Mouse (Mus musculus) liver, embryonic 14.5 days (tissue): ENCODE results near the gene Adamts7. TPM values are rescaled to one million over a fixed set of nuclear protein-coding genes. Genes with fewer than 3 reads are reported as not detected.

Experiments
- ATAC-seq: fragments of 200-750 bp; cut with Nextera tagmentation; 2 replicates; pipeline ENCODE4 v1.8.0; 2017; ENCODE audit warnings: moderate number of reproducible peaks, mild to moderate bottlenecking, moderate library complexity; ENCODE audit not compliant: insufficient read depth
- DNase-seq, 3 experiments: peaks; one replicate each; pipeline ENCODE4 v3.0.0-alpha.2; 2012 to 2013; ENCODE audit warnings: low read depth in 3 of 3, low spot score in 3 of 3
- H3K27ac ChIP-seq: fragments of 300-500 bp; sonication (generic); 2 replicates; pipeline ENCODE4 v1.5.1; 2014; ENCODE audit warnings: moderate library complexity, mild to moderate bottlenecking, control low read depth, inconsistent platforms
- H3K27me3 ChIP-seq: fragments of 300-500 bp; sonication (generic); 2 replicates; pipeline ENCODE4 v1.6.1; 2014; ENCODE audit warnings: mild to moderate bottlenecking, low read length, moderate library complexity; ENCODE audit not compliant: control insufficient read depth, insufficient read depth
- H3K36me3 ChIP-seq: fragments of 300-500 bp; sonication (generic); replicated peaks from 2 replicates; pipeline ENCODE4 v1.6.1; 2014; ENCODE audit warnings: low read depth; ENCODE audit not compliant: control insufficient read depth, insufficient read depth
- H3K4me1 ChIP-seq, 2 experiments: fragments of 200-500 bp in 1 of 2; fragments of 300-500 bp in 1 of 2; sonication (generic) in 1 of 2; replicated peaks; 2 replicates each; pipeline ENCODE4 v1.6.1; 2012 to 2014; ENCODE audit warnings: antibody characterized with exemption in 1 of 2, inconsistent platforms in 1 of 2, low read length in 1 of 2; ENCODE audit not compliant: control insufficient read depth in 2 of 2, insufficient read depth in 2 of 2
- H3K4me2 ChIP-seq: fragments of 300-500 bp; sonication (generic); 2 replicates; pipeline ENCODE4 v1.6.1; 2014; ENCODE audit warnings: low read depth, mild to moderate bottlenecking, control low read depth, moderate library complexity
- H3K4me3 ChIP-seq, 2 experiments: fragments of 200-500 bp in 1 of 2; fragments of 300-500 bp in 1 of 2; sonication (generic) in 1 of 2; 2 replicates each; pipeline ENCODE4 v1.5.1; 2012 to 2014; ENCODE audit warnings: low read depth in 2 of 2, low read length in 2 of 2, mild to moderate bottlenecking in 2 of 2, control low read depth in 1 of 2, inconsistent platforms in 1 of 2, moderate library complexity in 1 of 2; ENCODE audit not compliant: insufficient read depth in 1 of 2
- H3K9ac ChIP-seq: fragments of 300-500 bp; sonication (generic); replicated peaks from 2 replicates; pipeline ENCODE4 v1.6.1; 2014; ENCODE audit warnings: mild to moderate bottlenecking, control low read depth, moderate library complexity
- H3K9me3 ChIP-seq: fragments of 300-500 bp; sonication (generic); 2 replicates; pipeline ENCODE4 v1.6.1; 2016; ENCODE audit warnings: low read length, mixed read lengths; ENCODE audit not compliant: control insufficient read depth
- CTCF ChIP-seq: IDR thresholded peaks from 2 replicates; pipeline ENCODE4 v1.5.1; 2016; ENCODE audit warnings: antibody characterized with exemption, low read depth, control low read depth
- EP300 ChIP-seq: IDR thresholded peaks from 2 replicates; pipeline ENCODE4 v1.6.1; 2016; ENCODE audit warnings: antibody characterized with exemption, low read depth
- WGBS: fragments of 180-500 bp; shearing (Covaris S2); extraction: QIAGEN DNeasy Blood & Tissue Kit; methylation state at CpG from one replicate; pipeline ENCODE4 v1.1.7; 2014; ENCODE audit not compliant: insufficient replicate concordance; 5-methylcytosine and 5-hydroxymethylcytosine counted together
- polyA plus RNA-seq, 2 experiments: library from polyadenylated mRNA; depleted of rRNA in 1 of 2; stranded (reverse) in 1 of 2; unstranded in 1 of 2; fragments of >200 nt; fragmentation: Nextera tagmentation in 1 of 2; extraction: Ambion mirVana in 1 of 2; gene quantifications; 2 replicates each; pipeline versions ENCODE4 v1.2.1 to v1.2.3; 2012 to 2014

The Adamts7 gene
- polyA plus RNA-seq, 2 experiments: 0.47 to 0.64 TPM

- no peak for DNase-seq
- TF ChIP-seq EP300 (no peak), CTCF (no peak)
- Histone ChIP-seq H3K9me3 (no peaks in the 10 kb centered on the region), H3K4me2 (no peak overlapping the region), H3K27me3 (no peaks in the 10 kb centered on the region), H3K4me3 (no peak overlapping the region), H3K36me3 (peaks cover 57% of the 10 kb centered on the region), H3K27ac (no peak overlapping the region), H3K4me1 (no peaks in the 10 kb centered on the region), H3K9ac (no peak overlapping the region)
- WGBS: 76% methylated on average over 8 of the region's 8 CpGs
- no peak for ATAC-seq
These were observed 44.9 kb downstream of the Adamts7 start for GRCm38 (mm10) chr9:90207808-90208207.

DNA sequence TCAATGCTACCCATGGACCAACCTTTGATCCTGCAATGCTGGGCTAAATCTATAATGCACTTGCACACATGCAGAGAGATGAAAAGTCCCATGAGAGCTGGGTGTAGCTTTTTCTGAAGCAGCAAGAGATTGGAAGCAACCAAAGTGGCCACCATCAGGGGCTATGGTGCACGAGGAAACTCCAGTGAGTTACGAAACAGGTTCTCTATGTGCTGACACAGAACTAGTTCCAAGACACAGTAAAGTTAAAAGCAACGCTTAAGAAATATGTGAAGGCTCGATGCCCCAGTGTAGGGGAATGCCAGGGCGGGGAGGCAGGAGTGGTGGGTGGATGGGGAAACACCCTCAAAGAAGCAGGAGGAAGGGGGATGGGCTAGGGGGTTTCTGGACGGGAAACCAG lies 45.8 kb downstream of the Adamts7 start:
- no peak for ATAC-seq
- H3K27me3 ChIP-seq: no peaks in the 10 kb centered on the region
- no peak for TF ChIP-seq CTCF
- TF ChIP-seq EP300: no peak
- no peak overlapping the region for H3K4me2 ChIP-seq
- WGBS: 74% methylated on average over 6 of the region's 6 CpGs
- no peaks in the 10 kb centered on the region for H3K4me1 ChIP-seq
- no peak for DNase-seq
- no peaks in the 10 kb centered on the region for H3K9me3 ChIP-seq
- no peak overlapping the region for H3K4me3 ChIP-seq
- no peak overlapping the region for H3K9ac ChIP-seq
- H3K36me3 ChIP-seq: peaks cover 62% of the 10 kb centered on the region
- no peak overlapping the region for H3K27ac ChIP-seq

- 70% methylated on average over 3 of the region's 3 CpGs for WGBS
- Histone ChIP-seq H3K27ac (no peak overlapping the region), H3K9me3 (no peaks in the 10 kb centered on the region), H3K4me1 (no peaks in the 10 kb centered on the region), H3K36me3 (peaks cover 58% of the 10 kb centered on the region), H3K27me3 (no peaks in the 10 kb centered on the region), H3K4me2 (no peak overlapping the region), H3K4me3 (no peak overlapping the region), H3K9ac (no peak overlapping the region)
- TF ChIP-seq EP300 (no peak), CTCF (no peak)
- no peak for ATAC-seq
- DNase-seq: no peak
These were observed 50.3 kb downstream of the Adamts7 start for GRCm38 (mm10) chr9:90213127-90213526.

DNA sequence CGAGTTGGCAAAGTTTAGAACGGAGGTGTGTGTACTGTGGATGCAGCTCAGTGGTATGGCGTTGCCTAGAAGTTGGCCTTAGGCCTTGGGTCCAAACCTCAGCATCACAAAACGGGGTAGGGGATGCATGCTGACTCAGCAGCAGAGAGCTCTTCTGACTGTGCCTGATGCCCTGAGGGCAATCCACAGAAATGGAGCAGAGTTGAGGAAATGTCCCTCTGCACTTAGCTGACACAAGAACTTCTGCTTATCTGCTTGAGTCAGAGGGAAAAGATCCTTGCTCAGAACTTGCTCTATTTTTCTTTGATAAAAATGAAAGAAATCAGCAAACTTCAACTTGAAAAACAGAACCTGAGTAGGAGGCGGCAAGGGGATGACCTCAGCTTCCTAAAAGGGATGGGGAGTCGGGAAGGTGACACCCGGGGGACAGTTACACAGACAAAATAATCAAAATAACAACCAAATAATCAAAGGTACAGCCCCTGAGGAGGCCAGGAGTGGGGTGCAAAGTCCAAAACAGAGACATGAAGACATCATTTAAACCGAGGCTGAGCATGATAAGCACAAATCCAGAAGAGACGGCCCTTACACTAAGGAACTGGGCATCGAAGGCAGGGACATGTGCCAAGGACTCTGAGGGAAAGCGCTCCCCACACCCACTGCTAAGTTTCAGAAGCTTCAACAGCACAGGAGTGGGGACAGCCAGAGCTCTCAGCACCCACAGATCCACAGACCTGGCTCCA lies 53.6 kb downstream of the Adamts7 start:
- TF ChIP-seq CTCF (no peak), EP300 (no peak)
- H3K36me3 ChIP-seq: peaks cover 60% of the 10 kb centered on the region
- H3K9ac ChIP-seq: no peak overlapping the region
- no peak overlapping the region for H3K4me3 ChIP-seq
- ATAC-seq: no peak
- H3K27me3 ChIP-seq: no peaks in the 10 kb centered on the region
- H3K9me3 ChIP-seq: no peaks in the 10 kb centered on the region
- H3K4me2 ChIP-seq: no peak overlapping the region
- WGBS: 77% methylated on average over 11 of the region's 11 CpGs
- no peak overlapping the region for H3K27ac ChIP-seq
- DNase-seq: no peak
- no peaks in the 10 kb centered on the region for H3K4me1 ChIP-seq

DNA sequence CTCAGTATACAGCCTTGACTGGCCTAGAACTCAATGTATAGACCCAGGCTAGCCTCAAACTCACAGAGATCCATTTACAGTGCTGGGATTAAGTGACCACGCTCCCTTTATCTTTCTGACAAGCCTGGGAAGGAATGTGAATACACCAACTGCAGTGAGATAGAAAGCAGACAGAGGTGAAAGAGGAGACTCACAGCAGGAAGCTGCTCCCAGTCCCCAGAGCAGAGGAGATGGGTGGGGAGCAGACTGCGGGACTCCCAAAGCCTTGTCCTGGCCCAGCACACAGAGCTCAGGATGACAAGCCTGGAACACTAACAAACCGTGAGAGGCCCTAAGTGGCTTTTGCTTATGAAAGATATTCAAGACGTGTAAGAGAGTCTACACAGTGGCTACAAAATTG lies 54.6 kb downstream of the Adamts7 start:
- no peak for TF ChIP-seq EP300
- TF ChIP-seq CTCF: no peak
- Histone ChIP-seq H3K27me3 (no peaks in the 10 kb centered on the region), H3K9ac (no peak overlapping the region), H3K36me3 (peaks cover 69% of the 10 kb centered on the region), H3K9me3 (no peaks in the 10 kb centered on the region), H3K4me3 (no peak overlapping the region), H3K4me1 (no peaks in the 10 kb centered on the region), H3K27ac (no peak overlapping the region), H3K4me2 (no peak overlapping the region)
- DNase-seq: no peak
- WGBS: 78% methylated on average over 4 of the region's 4 CpGs
- no peak for ATAC-seq
